Mouse (Mus musculus) ES-E14 (cell line): ENCODE data around the gene C2cd2l.
"Not testable (repeated sequence)": the region's sequence is repeated elsewhere in the genome, so short reads cannot be mapped to it uniquely, and the experiment has no call there.

Source experiments
- CHD2 ChIP-seq: IDR thresholded peaks from 2 replicates; pipeline ENCODE4 v1.6.1; 2014; ENCODE audit warnings: mild to moderate bottlenecking, low read depth, low read length, inconsistent platforms
- HCFC1 ChIP-seq: IDR thresholded peaks from 2 replicates; pipeline ENCODE4 v1.6.1; 2012; ENCODE audit warnings: low read length, inconsistent platforms, borderline replicate concordance; ENCODE audit not compliant: insufficient read depth
- ZC3H11A ChIP-seq: IDR thresholded peaks from 2 replicates; pipeline ENCODE4 v1.6.1; 2012; ENCODE audit warnings: low read depth, mild to moderate bottlenecking, inconsistent platforms, low read length, borderline replicate concordance

- TF ChIP-seq ZC3H11A, HCFC1, CHD2: not testable (repeated sequence)
These were observed 3.6 kb upstream of the C2cd2l start for GRCm38 (mm10) chr9:44323656-44324055.
